Mouse (Mus musculus) thymus, postnatal 0 days (tissue): Measurements from ENCODE around the gene Cpne4. TPM values are rescaled to one million over a fixed set of nuclear protein-coding genes. Genes with fewer than 3 reads are reported as not detected.

Experiments used
- DNase-seq: peaks from one replicate; pipeline ENCODE4 v3.0.0-alpha.2; 2015; ENCODE audit warnings: low spot score
- microRNA-seq: library from miRNA; unstranded; fragments of <30 nt; microRNA quantifications from one replicate; pipeline ENCODE4, GENCODE M21; 2016; ENCODE audit warnings: borderline number of aligned reads
- polyA plus RNA-seq: library from polyadenylated mRNA; unstranded; fragments of >200 nt; fragmentation: Nextera tagmentation; extraction: Ambion mirVana; gene quantifications from 2 replicates; pipeline ENCODE4 v1.2.1, GENCODE M21; 2015

Cpne4 gene
- polyA plus RNA-seq, 1 experiment from 2014 or later: 0.26 TPM

GRCm38 (mm10) chr9:105037847-105038246 lies 490.8 kb downstream of the Cpne4 start:
- no peak for DNase-seq

- DNase-seq: no peak
Observed at GRCm38 (mm10) chr9:105046014-105046413, 498.9 kb downstream of the Cpne4 start.

- no peak for DNase-seq
Observed at GRCm38 (mm10) chr9:105048351-105048750, 501.3 kb downstream of the Cpne4 start.

- no peak for DNase-seq
Observed at GRCm38 (mm10) chr9:105049636-105050035, 502.6 kb downstream of the Cpne4 start.

DNA sequence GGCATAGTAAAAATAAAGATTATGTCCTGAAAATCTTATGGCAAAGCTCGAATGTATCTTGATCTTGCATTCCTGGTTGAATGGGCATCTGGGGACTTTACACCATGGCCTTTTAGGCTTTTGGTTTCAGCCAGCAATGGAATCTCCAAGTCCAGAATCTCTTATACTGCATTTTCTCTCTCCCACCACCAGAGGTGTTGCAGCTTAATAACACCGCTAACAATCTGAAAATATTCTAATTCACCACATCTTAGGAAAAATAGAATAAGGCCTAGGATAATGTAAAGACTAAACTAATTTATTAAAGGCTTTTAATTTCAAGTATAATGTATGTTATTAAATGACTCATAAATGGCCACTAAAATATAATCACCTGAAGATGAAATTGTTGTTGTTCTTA lies 503.2 kb downstream of the Cpne4 start:
- DNase-seq: no peak

DNA sequence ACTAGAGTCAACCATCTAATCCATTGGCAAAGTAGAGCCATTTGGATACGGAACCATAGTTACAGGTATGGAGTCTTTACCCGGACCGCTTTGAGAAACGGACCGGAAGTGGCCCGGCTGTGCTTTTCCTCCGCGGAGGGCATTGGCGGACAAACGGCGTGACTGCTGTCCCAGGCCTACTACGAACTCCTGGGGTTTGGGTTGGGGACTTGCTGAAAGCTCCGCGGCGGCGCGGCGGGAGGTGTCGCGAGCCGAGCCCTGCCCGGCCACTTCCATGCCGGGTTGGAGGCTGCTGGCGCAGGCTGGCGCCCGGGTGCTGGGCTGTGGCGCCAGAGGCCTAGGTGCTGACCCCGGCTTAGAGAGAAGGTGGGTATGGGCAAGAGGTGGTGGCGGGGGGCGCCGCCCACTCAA lies 506.1 kb downstream of the Cpne4 start, which contains the start of gene Mrpl3:
TSS of gene Mrpl3 (plus strand) at position 93 of the 411 bp plus-strand sequence.
- peak; percentile 81 for DNase-seq

- DNase-seq: no peak
Observed at GRCm38 (mm10) chr9:105053812-105054211, 506.7 kb downstream of the Cpne4 start.

DNA sequence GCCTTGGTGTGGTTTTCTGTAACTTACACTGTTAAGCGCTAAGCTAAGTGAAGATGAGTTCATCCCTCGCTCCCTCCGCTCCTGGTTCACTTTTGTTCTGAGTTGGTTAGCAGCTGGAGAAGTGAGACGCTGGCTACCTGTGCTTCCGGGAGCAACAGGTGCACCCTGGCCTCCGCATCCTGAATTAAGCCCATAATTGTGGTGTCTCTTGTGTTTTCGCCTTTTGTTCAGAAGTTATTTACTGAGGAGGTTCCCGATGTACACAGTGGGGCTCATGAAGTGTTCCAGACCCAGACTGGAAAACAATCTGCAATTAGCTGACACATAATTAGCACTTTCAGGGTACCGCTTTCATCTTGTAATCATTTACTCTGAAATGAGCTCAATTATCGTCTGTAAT lies 522.0 kb downstream of the Cpne4 start:
- DNase-seq: no peak

DNA sequence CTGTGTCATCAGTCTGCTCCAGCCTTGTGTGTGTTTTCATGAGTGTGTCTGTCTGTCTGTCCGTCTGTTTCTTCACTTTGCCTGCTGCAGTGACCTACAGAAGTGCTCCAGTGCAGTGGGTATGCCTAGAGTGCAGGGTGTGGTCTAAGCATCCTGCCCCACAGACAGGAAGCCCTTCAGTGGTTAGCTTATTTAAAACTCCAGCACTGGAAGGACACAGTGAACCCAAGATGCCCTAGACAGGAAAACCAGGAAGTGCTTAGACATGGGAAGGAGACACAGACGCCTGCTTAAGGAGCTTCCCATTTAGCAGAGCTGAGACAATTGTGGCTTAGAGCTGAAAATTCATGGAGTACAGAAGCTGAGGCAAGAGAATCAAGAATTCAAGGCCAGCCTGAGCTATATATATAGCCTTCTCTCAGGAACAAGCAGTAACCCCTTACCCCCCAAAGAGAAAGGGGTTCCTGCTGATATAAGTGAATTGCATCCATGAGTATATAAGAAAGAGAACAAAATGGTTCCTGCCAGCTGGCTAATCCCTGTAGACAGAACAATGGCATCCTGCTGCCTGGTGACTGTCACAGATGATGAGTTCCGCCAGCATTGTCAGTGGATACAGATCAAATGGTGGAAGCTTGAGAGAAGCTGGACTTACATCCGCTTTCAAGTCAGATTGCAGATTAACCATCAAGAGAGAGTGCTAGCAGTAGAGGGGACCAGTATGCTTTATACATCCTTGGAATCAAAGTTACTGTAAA lies 526.1 kb downstream of the Cpne4 start:
- DNase-seq: no peak

GRCm38 (mm10) chr9:105074851-105075250 lies 527.8 kb downstream of the Cpne4 start:
- DNase-seq: no peak

DNA sequence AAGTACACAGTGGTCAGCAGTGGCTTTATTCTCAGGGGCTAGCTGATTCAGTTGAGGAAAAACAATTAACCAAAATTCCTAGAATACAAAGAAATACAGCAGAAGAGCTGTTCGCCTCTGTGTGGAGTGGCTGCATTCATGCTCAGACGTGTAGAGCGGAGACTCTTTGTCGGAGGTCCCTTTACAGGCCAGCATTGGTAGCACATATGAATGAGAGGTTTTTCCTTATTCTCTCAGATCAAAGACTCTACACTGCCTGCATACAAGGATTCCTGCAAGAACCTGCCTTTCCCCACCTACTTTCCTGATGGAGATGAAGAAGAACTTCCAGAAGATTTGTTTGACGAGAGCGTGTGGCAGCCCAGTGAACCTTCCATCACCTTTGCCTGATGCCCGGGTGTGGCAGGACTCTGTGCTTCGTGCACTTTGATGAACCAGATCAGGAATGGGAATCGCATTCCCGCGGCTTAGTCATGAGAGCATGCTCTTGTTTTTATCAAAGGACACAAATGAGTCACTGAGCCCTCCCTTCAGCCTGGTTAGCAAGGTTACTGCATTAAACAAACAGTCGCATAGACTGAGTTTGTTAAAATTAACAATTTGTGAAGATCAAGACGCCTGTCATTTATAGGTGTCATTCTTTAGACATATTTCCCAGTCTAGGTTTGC lies 529.8 kb downstream of the Cpne4 start:
- DNase-seq: no peak

- no peak for DNase-seq
Observed at GRCm38 (mm10) chr9:105078460-105078859, 531.4 kb downstream of the Cpne4 start.

- no peak for DNase-seq
Observed at GRCm38 (mm10) chr9:105080246-105080645, 533.2 kb downstream of the Cpne4 start.

Small RNA genes lying within 50 kb of the gene (microRNA-seq; reads per million reads assigned to microRNA genes)
- gene Gm23391: not detected

Other genes with a start within 250 kb of the Cpne4 start
- 5.7 and 6.3 TPM in 2 replicates for gene Acpp, start 209.5 kb upstream of the Cpne4 start, polyA plus RNA-seq